ENCODE assay signal across 14 mouse cellular contexts in genomic region chr15:60309909-60310308, GRCm38 (mm10).
DNase-seq lines count a peak whose midpoint lies in the region; ATAC-seq lines count a peak whose summit lies in the region.
"Had no signal": no experiment of that assay in that cellular context is flagged by ENCODE, and none has a peak within 500 bp of the region (broad histone marks: within the 10 kb centered on the region; RNA-seq: fewer than 3 reads in every experiment).

No protein-coding gene starts in this region.

- ATAC-seq in forebrain, embryonic 16.5 days: peak; percentile 78
- ATAC-seq in erythroblast, adult 5-6 weeks (replicated peaks; ENCODE audit: low FRiP score, poor library complexity, severe bottlenecking): no peak
- ATAC-seq in megakaryocyte-erythroid progenitor cell, adult 5-6 weeks (replicated peaks; ENCODE audit: low FRiP score, low TSS enrichment, poor library complexity, severe bottlenecking): no peak

- H3K36me3 ChIP-seq in forebrain, embryonic 16.5 days (ENCODE audit: control insufficient read depth, insufficient read depth): no peaks in the 10 kb centered on the region
- H3K36me3 ChIP-seq: embryonic facial prominence, embryonic 13.5 days; G1E had no signal

- peak; percentile 24 to 53 for DNase-seq in cerebellum, postnatal 14 days
- DNase-seq in cerebellum, adult 11-12 months: no peak
- DNase-seq in layer of hippocampus, adult 9-11 months: peak; percentile 87
- DNase-seq in right cerebral cortex, adult 18-20 months: peak; percentile 71
- DNase-seq in kidney, postnatal 25 days: no peak
- DNase-seq: cerebellum, adult 2 months; kidney, postnatal 10 days; retina, postnatal 1 day had no signal

- WGBS in forebrain, embryonic 16.5 days: 55% methylated on average over 3 of the region's 3 CpGs

- H3K27ac ChIP-seq in forebrain, embryonic 16.5 days (ENCODE audit: low read length): no peak overlapping the region
- H3K27ac ChIP-seq: embryonic facial prominence, embryonic 13.5 days; liver, embryonic 14.5 days had no signal

- H3K4me2 ChIP-seq in forebrain, embryonic 16.5 days (ENCODE audit: low read length): no peak overlapping the region
- H3K4me2 ChIP-seq: embryonic facial prominence, embryonic 13.5 days had no signal

- H3K9ac ChIP-seq in forebrain, embryonic 16.5 days (replicated peaks; ENCODE audit: low read depth, low read length): no peak overlapping the region
- H3K9ac ChIP-seq: embryonic facial prominence, embryonic 13.5 days; liver, embryonic 14.5 days had no signal

- H3K4me3 ChIP-seq in forebrain, embryonic 16.5 days (replicated peaks; ENCODE audit: low read length): no peak overlapping the region
- H3K4me3 ChIP-seq: embryonic facial prominence, embryonic 13.5 days had no signal

- peaks cover 16% of the 10 kb centered on the region for H3K4me1 ChIP-seq in forebrain, embryonic 16.5 days (replicated peaks; ENCODE audit: control insufficient read depth, insufficient read depth, low read length)

- no peaks in the 10 kb centered on the region for H3K27me3 ChIP-seq in forebrain, embryonic 16.5 days (replicated peaks; ENCODE audit: control insufficient read depth, insufficient read depth, low read length)
- H3K27me3 ChIP-seq: embryonic facial prominence, embryonic 13.5 days had no signal

- H3K9me3 ChIP-seq in forebrain, embryonic 16.5 days (ENCODE audit: control insufficient read depth, low read length): no peaks in the 10 kb centered on the region
- H3K9me3 ChIP-seq: embryonic facial prominence, embryonic 13.5 days had no signal

Comparison
In these comparisons a context has a peak if more than half of its experiments do, and no peak if none do; other contexts are left out.
1. DNase-seq: peak in cerebellum, postnatal 14 days (2 of 2), layer of hippocampus, adult 9-11 months (single experiment) and right cerebral cortex, adult 18-20 months (single experiment); none in cerebellum, adult 11-12 months (single experiment) and kidney, postnatal 25 days (0 of 2).